Mouse (Mus musculus) ES-E14 (cell line): Measurements from ENCODE around the gene Tgm7.

Experiments
- HCFC1 ChIP-seq: IDR thresholded peaks from 2 replicates; pipeline ENCODE4 v1.6.1; 2012; ENCODE audit warnings: low read length, inconsistent platforms, borderline replicate concordance; ENCODE audit not compliant: insufficient read depth
- ZNF384 ChIP-seq: IDR thresholded peaks from 2 replicates; pipeline ENCODE4 v1.6.1; 2012; ENCODE audit warnings: low read depth, low read length, inconsistent platforms

GRCm38 (mm10) chr2:121071871-121072270 lies 37.7 kb downstream of the Tgm7 start:
- TF ChIP-seq ZNF384 (no peak), HCFC1 (no peak)
